Mouse (Mus musculus) heart, postnatal 0 days (tissue): ENCODE measurements at regions not wholly inside any gene's neighbourhood (a gene's known extent, or its start where the extent isn't known, plus 50 kb on each side); places are given as distances from the start of the nearest gene placed in this dataset.

Experiments
- ATAC-seq: fragments of 200-750 bp; cut with Nextera tagmentation; 2 replicates; pipeline ENCODE4 v1.8.0; 2017; ENCODE audit warnings: low read depth, moderate number of reproducible peaks, moderate library complexity; ENCODE audit not compliant: insufficient read depth
- DNase-seq: peaks from one replicate; pipeline ENCODE4 v3.0.0-alpha.2; 2016; ENCODE audit warnings: low spot score
- H3K27ac ChIP-seq: fragments of 300-500 bp; sonication (generic); 2 replicates; pipeline ENCODE4 v1.5.1; 2014; ENCODE audit warnings: low read depth, mild to moderate bottlenecking
- H3K27me3 ChIP-seq: fragments of 300-500 bp; sonication (generic); 2 replicates; pipeline ENCODE4 v1.6.1; 2014; ENCODE audit warnings: low read length, mixed read lengths; ENCODE audit not compliant: control insufficient read depth, insufficient read depth
- H3K36me3 ChIP-seq: fragments of 300-500 bp; sonication (generic); replicated peaks from 2 replicates; pipeline ENCODE4 v1.6.1; 2014; ENCODE audit warnings: low read length, mixed read lengths; ENCODE audit not compliant: control insufficient read depth, insufficient read depth
- H3K4me1 ChIP-seq: fragments of 300-500 bp; sonication (generic); 2 replicates; pipeline ENCODE4 v1.6.1; 2014; ENCODE audit warnings: antibody characterized with exemption; ENCODE audit not compliant: control insufficient read depth, insufficient read depth
- H3K4me2 ChIP-seq: fragments of 300-500 bp; sonication (generic); 2 replicates; pipeline ENCODE4 v1.6.1; 2014; ENCODE audit warnings: low read depth, mild to moderate bottlenecking, low read length, moderate library complexity
- H3K4me3 ChIP-seq: fragments of 300-500 bp; sonication (generic); 2 replicates; pipeline ENCODE4 v1.5.1; 2014; ENCODE audit warnings: low read depth, low read length
- H3K9ac ChIP-seq: fragments of 300-500 bp; sonication (generic); replicated peaks from 2 replicates; pipeline ENCODE4 v1.6.1; 2014; ENCODE audit warnings: low read depth, low read length, mixed read lengths
- H3K9me3 ChIP-seq: fragments of 300-500 bp; sonication (generic); replicated peaks from 2 replicates; pipeline ENCODE4 v1.6.1; 2016; ENCODE audit warnings: low read length; ENCODE audit not compliant: control insufficient read depth
- CTCF ChIP-seq: IDR thresholded peaks from 2 replicates; pipeline ENCODE4 v1.5.1; 2016; ENCODE audit warnings: antibody characterized with exemption, control low read depth, low read depth
- EP300 ChIP-seq: IDR thresholded peaks from 2 replicates; pipeline ENCODE4 v1.6.1; 2016; ENCODE audit warnings: antibody characterized with exemption, low read depth
- WGBS: fragments of 180-500 bp; shearing (Covaris S2); extraction: QIAGEN DNeasy Blood & Tissue Kit; methylation state at CpG from one replicate; pipeline ENCODE4 v1.1.7; 2014; 5-methylcytosine and 5-hydroxymethylcytosine counted together

DNA sequence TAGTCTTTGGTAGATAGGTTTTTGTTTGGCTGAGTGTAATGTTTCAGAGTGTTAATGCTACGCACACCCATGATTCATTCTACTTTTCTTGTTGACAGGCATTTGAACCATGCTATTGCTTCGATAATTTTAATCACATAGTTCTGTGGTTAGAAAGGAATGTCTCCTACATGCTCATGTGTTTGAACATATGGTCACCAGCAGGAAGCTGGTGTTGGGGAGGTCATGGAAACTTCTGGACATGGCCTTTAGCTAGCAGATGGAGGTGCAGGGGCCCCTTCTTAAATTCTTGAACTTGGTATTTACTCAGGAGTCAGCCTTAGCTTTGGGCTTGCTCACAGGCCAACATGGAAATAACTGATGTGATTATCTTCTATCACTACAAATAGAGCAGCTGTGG lies 248.6 kb upstream of the Cxxc4 start:
- Histone ChIP-seq H3K27ac (no peak overlapping the region), H3K4me2 (no peak overlapping the region), H3K36me3 (no peaks in the 10 kb centered on the region), H3K9me3 (no peaks in the 10 kb centered on the region), H3K4me1 (no peaks in the 10 kb centered on the region), H3K9ac (no peak overlapping the region), H3K4me3 (no peak overlapping the region), H3K27me3 (no peaks in the 10 kb centered on the region)
- TF ChIP-seq EP300 (no peak), CTCF (no peak)
- ATAC-seq (no peak), DNase-seq (no peak)
- 67% methylated on average over 2 of the region's 2 CpGs for WGBS

DNA sequence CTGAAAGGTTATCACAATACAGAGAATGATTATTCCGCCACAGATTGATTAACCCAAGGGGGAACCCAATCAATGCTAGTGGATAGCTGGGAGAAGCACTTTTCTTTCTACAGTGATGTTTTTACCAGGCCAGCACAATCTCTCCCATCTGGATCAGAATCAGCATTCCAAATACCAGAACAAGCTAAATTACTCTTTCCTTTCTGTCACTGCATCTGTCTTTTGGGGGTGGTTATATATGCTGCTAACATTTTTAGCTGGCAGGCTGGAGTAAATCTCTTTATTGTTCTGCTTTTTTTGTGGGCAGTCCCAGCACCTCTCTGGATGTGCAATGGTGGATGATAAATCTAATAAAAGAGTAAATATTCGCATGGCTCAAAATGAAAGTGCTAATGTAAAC lies 242.3 kb upstream of the Cxxc4 start:
- Histone ChIP-seq H3K27ac (no peak overlapping the region), H3K36me3 (no peaks in the 10 kb centered on the region), H3K4me1 (no peaks in the 10 kb centered on the region), H3K9ac (no peak overlapping the region), H3K9me3 (no peaks in the 10 kb centered on the region), H3K27me3 (no peaks in the 10 kb centered on the region), H3K4me2 (no peak overlapping the region), H3K4me3 (no peak overlapping the region)
- ATAC-seq (no peak), DNase-seq (no peak)
- 78% methylated on average over 2 of the region's 2 CpGs for WGBS
- TF ChIP-seq CTCF (no peak), EP300 (no peak)

DNA sequence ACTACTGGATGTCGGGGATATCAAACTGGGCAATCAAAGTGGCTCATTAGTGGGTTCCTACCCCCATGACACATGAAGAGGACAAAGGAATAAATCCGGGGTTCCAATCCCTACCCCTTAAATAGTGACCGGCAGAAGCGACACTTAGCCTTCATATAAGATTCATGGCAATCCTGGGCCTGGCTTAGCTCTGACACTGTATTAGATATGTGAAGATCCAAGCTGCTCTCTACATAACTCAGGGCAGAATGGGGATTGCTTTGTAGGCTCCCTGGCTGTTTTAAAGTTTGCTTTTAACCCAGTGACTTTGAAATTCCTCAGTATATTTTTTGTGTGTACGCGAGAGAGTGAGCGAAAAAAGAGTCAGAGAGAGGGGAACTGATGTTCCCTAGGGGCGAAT lies 236.3 kb upstream of the Cxxc4 start:
- H3K36me3 ChIP-seq = no peaks in the 10 kb centered on the region
- H3K27ac ChIP-seq = no peak overlapping the region
- H3K4me1 ChIP-seq = no peaks in the 10 kb centered on the region
- no peak for ATAC-seq
- H3K27me3 ChIP-seq = no peaks in the 10 kb centered on the region
- no peaks in the 10 kb centered on the region for H3K9me3 ChIP-seq
- H3K9ac ChIP-seq = no peak overlapping the region
- H3K4me3 ChIP-seq = no peak overlapping the region
- TF ChIP-seq CTCF = no peak
- no peak for TF ChIP-seq EP300
- H3K4me2 ChIP-seq = no peak overlapping the region
- 78% methylated on average over 8 of the region's 8 CpGs for WGBS
- DNase-seq = no peak

DNA sequence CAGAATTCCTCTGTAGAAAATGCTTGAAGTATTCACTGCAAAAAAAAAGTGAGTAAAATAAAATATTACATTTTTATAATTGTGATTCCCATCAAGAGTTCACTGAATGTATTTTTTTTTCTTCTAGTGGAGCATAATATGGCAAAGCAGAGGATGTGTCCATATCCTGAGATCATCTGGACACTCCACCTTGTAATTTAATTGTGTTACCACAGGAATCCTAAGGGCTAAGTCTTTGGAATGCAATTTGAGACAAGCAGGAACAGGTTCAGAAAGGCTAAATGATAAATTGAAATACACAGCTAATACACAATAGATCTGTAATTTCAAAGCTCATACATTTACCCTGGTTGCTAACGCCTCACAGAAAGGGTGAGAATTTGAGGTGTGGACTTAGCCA lies 235.7 kb upstream of the Cxxc4 start:
- H3K4me1 ChIP-seq = no peaks in the 10 kb centered on the region
- no peak overlapping the region for H3K9ac ChIP-seq
- no peaks in the 10 kb centered on the region for H3K27me3 ChIP-seq
- ATAC-seq (no peak), DNase-seq (no peak)
- WGBS = 83% methylated on average over 1 of the region's 1 CpGs
- no peaks in the 10 kb centered on the region for H3K9me3 ChIP-seq
- no peak overlapping the region for H3K27ac ChIP-seq
- TF ChIP-seq EP300 (no peak), CTCF (no peak)
- no peak overlapping the region for H3K4me3 ChIP-seq
- H3K4me2 ChIP-seq = no peak overlapping the region
- H3K36me3 ChIP-seq = no peaks in the 10 kb centered on the region

DNA sequence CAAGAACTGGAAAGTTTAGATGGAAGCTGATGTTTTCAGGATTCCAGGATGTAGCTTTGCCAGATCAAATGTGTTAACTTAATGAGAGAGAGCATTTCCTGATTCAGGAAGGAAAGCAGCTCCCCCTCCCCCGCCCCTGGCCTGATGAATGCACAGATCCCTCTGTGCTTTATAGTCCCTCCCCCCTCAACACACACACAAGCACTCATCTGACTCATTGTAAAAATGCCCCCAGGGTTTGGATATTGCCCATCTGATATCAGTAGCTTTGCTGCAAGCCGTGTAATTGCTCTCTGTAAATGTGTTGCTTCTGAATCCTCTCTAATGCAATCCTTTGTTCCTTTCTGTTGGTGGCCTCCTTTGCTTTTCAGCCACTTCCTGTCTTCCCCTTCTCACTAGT lies 221.5 kb upstream of the Cxxc4 start:
- H3K4me3 ChIP-seq = no peak overlapping the region

DNA sequence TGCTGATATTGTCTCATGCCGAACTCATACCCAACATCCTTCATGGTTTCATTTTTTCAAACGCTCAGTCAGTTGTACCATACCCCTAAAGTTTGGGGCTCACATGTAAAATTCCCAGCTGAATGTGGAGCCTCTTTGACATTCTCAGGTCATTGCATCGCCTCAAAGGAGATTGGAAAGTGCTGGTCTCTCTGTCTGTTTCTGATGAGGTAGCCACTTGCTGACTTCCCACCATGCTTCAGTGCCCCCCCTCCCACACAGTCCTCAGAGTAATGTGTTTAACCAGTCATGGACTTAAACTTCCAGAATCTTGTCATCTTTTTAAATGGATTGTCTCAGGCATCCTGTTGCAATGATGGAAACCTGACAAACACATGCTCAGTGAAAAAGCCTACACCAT lies 220.9 kb upstream of the Cxxc4 start:
- Histone ChIP-seq H3K4me3 (no peak overlapping the region), H3K36me3 (no peaks in the 10 kb centered on the region), H3K9me3 (no peaks in the 10 kb centered on the region), H3K27me3 (no peaks in the 10 kb centered on the region), H3K4me1 (no peaks in the 10 kb centered on the region), H3K4me2 (no peak overlapping the region), H3K27ac (no peak overlapping the region), H3K9ac (no peak overlapping the region)
- ATAC-seq (no peak), DNase-seq (no peak)
- TF ChIP-seq CTCF (no peak), EP300 (no peak)
- WGBS = 82% methylated on average over 3 of the region's 3 CpGs

More for the DNA sequence above, 221.5 kb upstream of the Cxxc4 start:
- ATAC-seq (no peak), DNase-seq (peak; percentile 6)
- Histone ChIP-seq H3K9ac (no peak overlapping the region), H3K4me2 (no peak overlapping the region), H3K27ac (no peak overlapping the region), H3K27me3 (no peaks in the 10 kb centered on the region), H3K36me3 (no peaks in the 10 kb centered on the region), H3K9me3 (no peaks in the 10 kb centered on the region), H3K4me1 (no peaks in the 10 kb centered on the region)
- 35% methylated on average over 2 of the region's 2 CpGs for WGBS
- TF ChIP-seq EP300 = no peak
- TF ChIP-seq CTCF = no peak
